Mouse (Mus musculus): ENCODE data around the gene Adamtsl1.

- TF ChIP-seq CTCF (IDR thresholded peaks at IDR 0.05; ENCODE audit: low read depth) (no peak), EP300 (IDR thresholded peaks at IDR 0.05; ENCODE audit: low read depth) (no peak)
These were observed 798.4 kb downstream of the Adamtsl1 start for GRCm38 (mm10) chr4:86312366-86312765.

Data from liver, postnatal 0 days (tissue).